Mouse (Mus musculus): ENCODE data around the gene Capn12. TPM values are rescaled to one million over a fixed set of nuclear protein-coding genes. Genes with fewer than 3 reads are reported as not detected.
"Not testable (repeated sequence)": the region's sequence is repeated elsewhere in the genome, so short reads cannot be mapped to it uniquely, and the experiment has no call there.

Capn12 gene
- total and polyA plus RNA-seq, 2 experiments from 2014 or later: 0.38 to 0.41 TPM

- H3K9ac ChIP-seq (replicated peaks; ENCODE audit: low read length, poor library complexity, severe bottlenecking): no peak overlapping the region
- DNase-seq (ENCODE audit: low spot score): no peak
- H3K36me3 ChIP-seq (ENCODE audit: insufficient read depth, low read length): no peaks in the 10 kb centered on the region
- no peak for TF ChIP-seq CTCF (IDR thresholded peaks at IDR 0.05)
- 0 out of 2 replicates have a peak, but pooled peaks cover 5% of the 10 kb centered on the region for H3K27me3 ChIP-seq (ENCODE audit: insufficient read depth, low read length)
- no peak for ATAC-seq (ENCODE audit: low FRiP score)
- no peak overlapping the region for H3K4me3 ChIP-seq (ENCODE audit: low read depth, low read length)
- H3K27ac ChIP-seq (ENCODE audit: low read depth, low read length): no peak overlapping the region
- H3K9me3 ChIP-seq (ENCODE audit: low read length): no peaks in the 10 kb centered on the region
- no peaks in the 10 kb centered on the region for H3K4me1 ChIP-seq (ENCODE audit: insufficient read depth, low read length)
- 81% methylated on average over 11 of the region's 11 CpGs for WGBS
- no peak overlapping the region for H3K4me2 ChIP-seq (ENCODE audit: low read depth, low read length, poor library complexity, severe bottlenecking)
Observed at GRCm38 (mm10) chr7:28883039-28883438, 1.8 kb downstream of the Capn12 start.

- not testable (repeated sequence) for H3K4me3 ChIP-seq (ENCODE audit: low read depth, low read length); H3K4me1 ChIP-seq (ENCODE audit: insufficient read depth, low read length); H3K27ac ChIP-seq (ENCODE audit: low read depth, low read length); H3K36me3 ChIP-seq (ENCODE audit: insufficient read depth, low read length); ATAC-seq (ENCODE audit: low FRiP score); H3K9ac ChIP-seq (replicated peaks; ENCODE audit: low read length, poor library complexity, severe bottlenecking); H3K4me2 ChIP-seq (ENCODE audit: low read depth, low read length, poor library complexity, severe bottlenecking); H3K9me3 ChIP-seq (ENCODE audit: low read length); DNase-seq (ENCODE audit: low spot score)
- peaks cover 10% of the 10 kb centered on the region; the same call in 1 of the 2 replicates for H3K27me3 ChIP-seq (ENCODE audit: insufficient read depth, low read length)
- WGBS: 91% methylated on average over 3 of the region's 4 CpGs
Observed at GRCm38 (mm10) chr7:28883704-28884103, 2.5 kb downstream of the Capn12 start.

GRCm38 (mm10) chr7:28886486-28886885, 5.3 kb downstream of the Capn12 start:
- DNase-seq (ENCODE audit: low spot score) (no peak), ATAC-seq (ENCODE audit: low FRiP score) (peak; percentile 15; the same call in 1 of the 2 replicates)
- Histone ChIP-seq H3K4me3 (ENCODE audit: low read depth, low read length) (no peak overlapping the region), H3K9me3 (ENCODE audit: low read length) (no peaks in the 10 kb centered on the region), H3K4me2 (ENCODE audit: low read depth, low read length, poor library complexity, severe bottlenecking) (no peak overlapping the region), H3K27ac (ENCODE audit: low read depth, low read length) (no peak overlapping the region), H3K36me3 (ENCODE audit: insufficient read depth, low read length) (peaks cover 7% of the 10 kb centered on the region; the same call in 1 of the 2 replicates), H3K27me3 (ENCODE audit: insufficient read depth, low read length) (peaks cover 20% of the 10 kb centered on the region; the same call in 1 of the 2 replicates), H3K9ac (replicated peaks; ENCODE audit: low read length, poor library complexity, severe bottlenecking) (no peak overlapping the region), H3K4me1 (ENCODE audit: insufficient read depth, low read length) (no peaks in the 10 kb centered on the region)
- TF ChIP-seq CTCF (IDR thresholded peaks at IDR 0.05): no peak
- WGBS: 29% methylated on average over 14 of the region's 14 CpGs

GRCm38 (mm10) chr7:28888701-28889161, 7.5 kb downstream of the Capn12 start:
- Histone ChIP-seq H3K9ac (replicated peaks; ENCODE audit: low read length, poor library complexity, severe bottlenecking) (0 out of 2 replicates have a peak overlapping the region, but pooled peaks have one; percentile 24), H3K4me2 (ENCODE audit: low read depth, low read length, poor library complexity, severe bottlenecking) (peak overlapping the region; percentile 44), H3K4me3 (ENCODE audit: low read depth, low read length) (peak overlapping the region; percentile 36), H3K4me1 (ENCODE audit: insufficient read depth, low read length) (no peaks in the 10 kb centered on the region), H3K36me3 (ENCODE audit: insufficient read depth, low read length) (peaks cover 26% of the 10 kb centered on the region), H3K9me3 (ENCODE audit: low read length) (no peaks in the 10 kb centered on the region), H3K27me3 (ENCODE audit: insufficient read depth, low read length) (peaks cover 20% of the 10 kb centered on the region; the same call in 1 of the 2 replicates), H3K27ac (ENCODE audit: low read depth, low read length) (no peak overlapping the region)
- DNase-seq (ENCODE audit: low spot score) (no peak), ATAC-seq (ENCODE audit: low FRiP score) (no peak)
- 4% methylated on average over 19 of the region's 27 CpGs for WGBS
- no peak for TF ChIP-seq CTCF (IDR thresholded peaks at IDR 0.05)

- DNase-seq (ENCODE audit: low spot score) (no peak), ATAC-seq (ENCODE audit: low FRiP score) (no peak)
- Histone ChIP-seq H3K4me2 (ENCODE audit: low read depth, low read length, poor library complexity, severe bottlenecking) (no peak overlapping the region), H3K4me3 (ENCODE audit: low read depth, low read length) (no peak overlapping the region), H3K36me3 (ENCODE audit: insufficient read depth, low read length) (peaks cover 64% of the 10 kb centered on the region), H3K9ac (replicated peaks; ENCODE audit: low read length, poor library complexity, severe bottlenecking) (no peak overlapping the region), H3K27me3 (ENCODE audit: insufficient read depth, low read length) (peaks cover 18% of the 10 kb centered on the region; the same call in 1 of the 2 replicates), H3K27ac (ENCODE audit: low read depth, low read length) (no peak overlapping the region), H3K4me1 (ENCODE audit: insufficient read depth, low read length) (no peaks in the 10 kb centered on the region), H3K9me3 (ENCODE audit: low read length) (no peaks in the 10 kb centered on the region)
- 94% methylated on average over 17 of the region's 17 CpGs for WGBS
- TF ChIP-seq CTCF (IDR thresholded peaks at IDR 0.05): no peak
Observed at GRCm38 (mm10) chr7:28892601-28893000, 11.4 kb downstream of the Capn12 start.

- Histone ChIP-seq H3K4me1 (ENCODE audit: insufficient read depth, low read length) (no peaks in the 10 kb centered on the region), H3K4me2 (ENCODE audit: low read depth, low read length, poor library complexity, severe bottlenecking) (no peak overlapping the region), H3K36me3 (ENCODE audit: insufficient read depth, low read length) (peaks cover 75% of the 10 kb centered on the region), H3K27me3 (ENCODE audit: insufficient read depth, low read length) (peaks cover 9% of the 10 kb centered on the region; the same call in 1 of the 2 replicates), H3K9ac (replicated peaks; ENCODE audit: low read length, poor library complexity, severe bottlenecking) (no peak overlapping the region), H3K4me3 (ENCODE audit: low read depth, low read length) (no peak overlapping the region), H3K27ac (ENCODE audit: low read depth, low read length) (no peak overlapping the region), H3K9me3 (ENCODE audit: low read length) (no peaks in the 10 kb centered on the region)
- peak; percentile 53 for DNase-seq (ENCODE audit: low spot score)
- no peak for ATAC-seq (ENCODE audit: low FRiP score)
- 56% methylated on average over 7 of the region's 7 CpGs for WGBS
- TF ChIP-seq CTCF (IDR thresholded peaks at IDR 0.05): peak; percentile 70
Observed at GRCm38 (mm10) chr7:28893643-28894265, 12.5 kb downstream of the Capn12 start.

Measured in midbrain, postnatal 0 days (tissue).